Mouse (Mus musculus): ENCODE measurements around the gene Kiss1r.
"Not testable (repeated sequence)": the region's sequence is repeated elsewhere in the genome, so short reads cannot be mapped to it uniquely, and the experiment has no call there.

Gene Kiss1r

DNA sequence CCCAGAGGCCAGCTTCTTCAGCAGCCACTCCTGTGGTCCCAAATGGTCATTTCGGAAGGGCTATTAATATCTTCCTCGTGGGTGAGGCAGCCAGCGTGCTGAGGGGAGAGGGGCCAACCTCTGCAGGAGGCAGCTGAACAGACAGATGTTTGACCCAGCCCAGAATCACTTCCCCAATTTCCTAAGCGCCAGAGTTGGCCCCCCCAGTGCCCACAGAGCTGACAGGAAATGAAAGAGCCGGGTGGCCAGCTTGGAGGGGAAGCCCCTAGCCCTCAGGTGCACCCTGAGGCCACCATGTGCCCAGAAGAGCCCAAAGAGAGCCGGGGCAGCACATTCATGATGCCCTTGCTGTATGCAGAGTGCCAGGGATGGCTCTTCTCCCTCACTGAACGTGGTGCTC lies 24.0 kb downstream of the Kiss1r start:
- no peak for DNase-seq (ENCODE audit: low spot score)

- DNase-seq (ENCODE audit: low spot score): no peak
Measured at GRCm38 (mm10) chr10:79942988-79943387, 26.2 kb downstream of the Kiss1r start.

DNA sequence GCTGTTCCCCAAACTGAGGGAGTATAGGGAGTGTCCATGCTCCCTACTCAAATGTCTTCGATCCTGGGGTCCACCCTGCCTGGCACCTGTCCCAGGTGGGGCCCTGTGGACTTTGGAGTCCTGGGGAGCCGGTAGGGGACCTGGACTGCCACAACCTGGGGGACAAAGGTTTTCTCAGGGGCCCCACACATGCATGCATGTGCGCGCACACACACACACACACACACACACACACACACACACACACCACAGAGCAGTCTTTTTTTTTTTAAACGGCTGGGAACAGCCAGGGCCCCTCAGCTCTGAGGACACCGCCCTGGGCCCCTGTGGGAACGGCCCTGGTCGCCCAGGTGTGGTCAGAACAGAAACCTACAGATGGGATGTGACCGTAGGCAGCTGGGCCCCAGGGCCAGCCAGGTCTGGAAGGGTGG lies 26.7 kb downstream of the Kiss1r start:
- DNase-seq (ENCODE audit: low spot score): no peak

DNA sequence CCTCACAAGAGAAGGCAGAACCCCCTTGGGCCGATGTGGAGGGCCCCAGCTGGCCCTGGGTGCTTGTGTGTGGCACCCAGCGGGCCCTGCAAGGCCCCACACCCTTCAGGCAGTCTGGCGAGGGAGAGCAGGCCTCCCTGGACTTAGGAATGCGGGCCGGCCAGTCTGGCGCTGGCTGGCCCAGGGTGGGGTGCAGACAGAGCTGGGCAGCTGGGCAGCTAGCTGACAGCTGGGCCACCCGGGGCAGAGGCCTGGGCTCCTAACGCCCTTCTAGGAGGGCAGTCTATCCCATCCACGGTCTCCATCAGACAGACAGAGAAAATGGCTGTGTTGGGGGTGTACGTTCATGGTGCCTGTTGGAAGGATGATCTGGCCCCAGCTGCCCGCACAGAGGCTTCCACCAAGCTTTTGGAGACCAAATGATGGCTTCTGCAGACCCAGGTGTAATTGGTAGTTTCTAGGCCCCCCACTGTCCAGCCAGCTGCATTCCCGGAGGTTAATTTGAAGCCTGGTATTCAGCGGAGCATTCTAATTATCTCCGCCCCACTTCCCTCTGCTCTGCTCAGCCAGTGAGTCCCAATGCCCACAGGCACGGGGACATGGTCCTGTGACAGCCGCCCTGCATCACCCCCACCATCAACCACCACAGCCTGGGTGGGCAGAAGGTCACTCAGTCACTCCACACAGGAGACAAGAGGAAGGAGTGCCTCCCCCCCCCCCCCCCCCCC lies 28.9 kb downstream of the Kiss1r start:
- no peak for DNase-seq (ENCODE audit: low spot score)

DNA sequence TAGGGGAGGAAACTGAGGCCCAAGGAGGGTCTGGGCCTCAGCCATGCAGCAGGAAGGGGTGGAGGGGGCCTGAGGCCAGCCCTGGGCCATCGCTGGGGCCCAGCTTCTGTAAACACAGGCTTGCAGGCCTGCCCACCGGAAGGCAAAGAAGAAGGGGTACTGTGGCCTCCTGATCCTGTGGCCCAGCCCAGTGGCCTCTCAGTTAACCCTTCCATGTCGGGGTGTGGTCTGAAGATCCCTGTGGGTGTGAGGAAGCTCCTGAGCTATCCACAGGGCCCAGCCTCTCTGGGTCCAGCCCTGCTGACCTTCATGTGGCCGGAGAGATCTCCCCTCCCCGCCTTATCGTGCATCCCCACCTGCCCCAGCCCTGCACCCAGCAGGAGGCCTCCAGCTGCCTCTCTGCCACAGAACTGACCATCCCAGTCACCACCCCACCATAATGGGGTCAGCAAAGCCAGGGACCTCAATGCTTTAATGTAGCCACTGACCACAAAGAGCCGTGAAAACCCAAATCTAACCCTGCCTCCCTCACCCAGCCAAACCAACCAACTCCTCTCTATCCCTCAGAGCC lies 30.1 kb downstream of the Kiss1r start:
- no peak for DNase-seq (ENCODE audit: low spot score)

- no peak for DNase-seq (ENCODE audit: low spot score)
Measured at GRCm38 (mm10) chr10:79947502-79947901, 30.7 kb downstream of the Kiss1r start.

- no peak for DNase-seq (ENCODE audit: low spot score)
Measured at GRCm38 (mm10) chr10:79949873-79950272, 33.1 kb downstream of the Kiss1r start.

DNA sequence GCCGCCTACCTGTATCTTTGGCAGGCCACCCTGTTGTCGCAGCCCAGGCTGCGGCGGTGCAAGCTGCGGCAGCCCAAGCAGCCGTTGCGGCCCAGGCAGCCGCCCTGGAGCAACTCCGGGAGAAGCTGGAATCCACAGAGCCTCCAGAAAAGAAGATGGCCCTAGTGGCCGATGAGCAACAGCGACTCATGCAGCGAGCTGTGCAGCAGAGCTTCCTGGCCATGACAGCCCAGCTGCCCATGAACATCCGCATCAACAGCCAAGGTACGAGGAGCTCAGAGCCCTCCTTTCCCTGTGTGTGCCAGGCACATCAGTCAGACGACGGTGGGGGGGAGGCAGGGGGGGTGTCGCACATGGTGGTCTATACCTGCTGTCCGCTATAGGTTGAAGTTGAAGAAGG lies 33.9 kb downstream of the Kiss1r start:
- no peak for DNase-seq (ENCODE audit: low spot score)

DNA sequence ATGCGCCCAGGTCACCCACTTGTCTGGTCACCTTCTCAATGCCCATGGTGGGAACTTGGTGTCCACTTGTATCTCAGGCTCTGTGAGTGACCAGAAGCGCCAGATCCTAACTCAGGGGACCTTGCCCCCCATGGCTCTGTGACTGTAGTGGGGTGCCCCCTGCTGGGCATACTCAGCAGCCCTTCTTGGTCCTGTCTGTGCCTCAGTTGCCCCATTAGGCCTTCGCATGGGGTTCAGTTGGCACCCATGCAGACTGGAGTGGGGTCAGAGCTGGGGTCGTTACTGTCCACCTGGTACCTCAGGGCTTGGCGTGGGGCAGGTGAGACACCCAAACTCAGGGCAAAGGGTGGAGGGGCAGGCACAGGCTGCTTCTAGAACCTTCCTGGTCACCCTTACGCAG lies 37.2 kb downstream of the Kiss1r start:
- no peak for DNase-seq (ENCODE audit: low spot score)

- DNase-seq (ENCODE audit: low spot score): no peak
Measured at GRCm38 (mm10) chr10:79955691-79956090, 38.9 kb downstream of the Kiss1r start.

- no peak for DNase-seq (ENCODE audit: low spot score)
Measured at GRCm38 (mm10) chr10:79956643-79957154, 39.9 kb downstream of the Kiss1r start.

DNA sequence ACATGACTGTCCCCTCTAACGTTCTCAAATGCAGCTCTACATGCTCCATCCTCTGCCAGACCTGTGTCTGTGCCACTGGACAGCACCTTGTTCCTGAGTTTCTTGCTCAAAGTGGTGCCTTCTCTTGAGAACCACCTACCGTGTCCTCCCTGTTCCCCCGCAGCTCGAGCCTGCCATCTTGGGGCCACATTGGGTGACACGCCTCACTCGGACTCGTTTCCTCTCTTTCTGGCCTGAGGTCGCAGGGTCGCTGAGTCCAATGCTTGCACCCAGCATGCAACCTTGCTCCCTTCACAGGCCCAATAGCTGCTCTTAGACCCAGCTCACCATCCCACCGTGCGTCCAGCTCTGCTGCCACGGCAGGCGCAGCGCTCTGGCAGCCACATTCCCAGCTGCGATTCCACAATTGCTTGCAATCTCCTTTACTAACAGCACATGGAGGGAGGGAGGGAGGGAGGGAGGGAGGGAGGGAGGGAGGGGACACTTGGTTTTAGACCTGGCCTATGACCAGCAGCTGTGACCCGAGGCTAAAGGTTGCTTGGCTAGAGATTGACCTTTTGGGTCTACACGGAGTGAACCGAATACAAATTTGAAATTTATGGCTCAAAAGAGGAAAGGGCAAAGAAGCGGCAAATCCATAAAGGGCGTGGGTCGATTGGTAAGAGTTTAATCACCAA lies 41.5 kb downstream of the Kiss1r start:
- DNase-seq (ENCODE audit: low spot score): peak; percentile 64

DNA sequence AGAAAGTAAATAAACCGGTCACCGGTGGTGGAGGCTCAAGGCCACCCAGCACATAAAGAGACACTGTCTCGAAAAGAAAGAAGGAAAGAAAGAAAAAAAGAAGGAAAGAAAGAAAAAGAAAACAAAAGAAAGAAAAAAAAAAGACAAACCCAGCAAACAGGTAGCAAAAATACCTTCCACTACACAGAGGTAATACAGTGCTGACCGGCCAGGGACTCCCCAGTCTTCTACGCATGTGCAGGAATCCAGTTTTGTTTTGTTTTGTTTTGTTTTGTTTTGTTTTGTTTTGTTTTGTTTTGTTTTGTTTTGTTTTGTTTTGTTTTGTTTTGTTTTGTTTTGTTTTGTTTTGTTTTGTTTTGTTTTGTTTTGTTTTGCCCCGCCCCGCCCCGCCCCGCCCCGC lies 42.6 kb downstream of the Kiss1r start:
- DNase-seq (ENCODE audit: low spot score): not testable (repeated sequence)

DNA sequence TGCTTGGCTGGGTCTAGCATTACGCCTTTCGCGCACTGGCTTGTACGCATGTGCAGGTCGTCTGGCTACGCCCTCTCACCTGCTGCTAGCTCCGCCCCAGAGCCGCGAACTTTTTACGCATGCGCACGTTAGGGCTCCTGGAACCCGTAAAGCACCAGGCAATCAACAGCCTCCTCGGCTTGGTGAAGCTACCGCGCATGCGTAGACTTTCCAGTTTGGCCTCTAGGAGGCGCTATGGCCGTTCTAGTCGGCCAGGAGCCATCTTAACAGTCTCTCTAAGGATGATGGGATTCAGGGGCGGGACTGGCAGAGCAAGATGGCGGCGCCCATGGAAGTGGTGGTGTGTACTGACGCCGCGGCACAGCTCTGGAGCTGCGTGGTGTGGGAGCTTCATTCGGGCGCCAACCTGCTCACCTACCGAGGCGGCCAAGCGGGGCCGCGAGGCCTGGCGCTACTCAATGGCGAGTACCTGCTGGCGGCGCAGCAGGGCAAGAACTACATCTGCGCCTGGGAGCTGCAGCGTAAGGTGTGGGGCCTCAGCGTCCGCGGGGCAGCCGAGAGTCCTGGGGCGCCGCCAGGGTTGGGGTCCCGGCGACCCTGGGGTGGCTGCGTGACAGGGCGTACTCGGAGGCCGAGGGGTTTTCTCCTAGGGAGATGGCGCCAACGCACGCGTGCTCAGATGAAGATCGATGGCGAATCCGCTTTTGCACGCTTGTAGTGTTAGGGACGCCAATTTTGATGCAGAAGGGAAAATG lies 43.3 kb downstream of the Kiss1r start, which contains the start of gene Wdr18:
Gene Wdr18, plus strand, starts transcription at position 306 of the 755 bp plus-strand sequence.
- peak; percentile 99 for DNase-seq (ENCODE audit: low spot score)

DNA sequence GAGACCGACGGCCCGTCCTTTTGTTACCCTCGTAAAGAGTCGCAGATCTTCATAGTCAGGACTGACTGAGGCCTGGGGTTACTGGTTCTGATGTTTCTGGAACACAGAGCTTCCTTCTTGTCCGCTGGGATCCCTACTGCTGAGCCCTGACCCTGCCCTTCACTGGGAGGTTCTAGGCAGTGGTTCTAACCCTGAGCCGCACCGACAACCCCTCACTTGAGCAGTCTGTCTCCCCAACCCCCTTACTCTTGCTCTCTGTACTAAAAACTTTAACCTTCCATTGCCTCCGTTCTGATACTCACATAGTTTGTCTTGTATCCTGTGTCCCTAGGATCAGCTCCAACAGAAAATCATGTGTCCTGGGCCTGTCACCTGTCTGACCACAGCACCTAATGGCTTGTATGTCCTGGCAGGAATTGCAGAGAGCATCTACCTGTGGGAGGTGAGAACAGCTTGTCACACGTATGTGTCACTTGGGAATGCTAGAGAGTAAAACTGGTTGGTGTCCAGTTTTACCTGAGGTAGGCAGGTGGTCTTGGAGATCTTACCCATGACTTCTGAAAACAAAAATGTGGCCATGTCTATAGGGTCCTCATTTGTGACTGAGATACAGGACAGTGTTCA lies 44.0 kb downstream of the Kiss1r start:
- no peak for DNase-seq (ENCODE audit: low spot score)

DNA sequence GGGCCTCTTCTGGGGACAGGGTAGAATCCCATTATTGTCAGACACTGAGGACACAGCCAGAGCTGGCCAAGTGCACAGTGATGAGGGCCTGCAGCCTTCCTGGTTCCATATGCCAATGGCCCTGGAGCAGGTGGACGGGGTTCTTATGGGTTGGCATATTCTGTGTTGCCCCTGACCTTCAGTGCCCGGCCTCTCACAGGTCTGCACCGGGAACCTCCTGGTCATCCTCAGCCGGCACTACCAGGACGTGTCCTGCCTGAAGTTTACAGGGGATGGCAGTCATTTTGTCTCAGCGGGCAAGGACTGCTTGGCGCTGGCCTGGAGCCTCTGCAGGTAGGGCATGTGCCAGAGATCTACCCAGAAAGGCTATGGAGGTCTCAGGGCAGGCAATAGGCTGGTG lies 48.0 kb downstream of the Kiss1r start:
- DNase-seq (ENCODE audit: low spot score): no peak

- no peak for DNase-seq (ENCODE audit: low spot score)
Measured at GRCm38 (mm10) chr10:79965325-79965724, 48.6 kb downstream of the Kiss1r start.

- DNase-seq (ENCODE audit: low spot score): no peak
Measured at GRCm38 (mm10) chr10:79966886-79967400, 50.2 kb downstream of the Kiss1r start.

DNA sequence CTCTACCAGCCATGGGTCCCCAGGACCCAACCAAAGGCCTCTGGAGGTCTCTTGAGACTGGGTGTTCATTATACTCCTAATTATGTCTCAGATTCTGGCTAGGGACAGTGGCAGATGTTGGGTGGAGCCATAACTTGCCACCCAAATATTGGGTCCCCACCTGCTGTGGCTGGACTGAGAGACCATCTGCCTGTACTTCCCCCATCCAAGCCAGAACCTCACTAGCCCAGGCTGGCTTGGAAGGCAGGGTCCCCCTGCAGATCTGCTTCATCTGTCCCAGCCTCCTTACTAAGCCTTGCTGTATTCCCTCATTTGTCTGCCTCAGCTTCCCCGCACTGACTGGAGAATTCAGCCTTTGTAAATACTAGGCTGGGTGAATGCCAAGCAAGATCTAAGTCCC lies 51.4 kb downstream of the Kiss1r start:
- no peak for DNase-seq (ENCODE audit: low spot score)

- DNase-seq (ENCODE audit: low spot score): no peak
Measured at GRCm38 (mm10) chr10:79969124-79969568, 52.4 kb downstream of the Kiss1r start.

DNA sequence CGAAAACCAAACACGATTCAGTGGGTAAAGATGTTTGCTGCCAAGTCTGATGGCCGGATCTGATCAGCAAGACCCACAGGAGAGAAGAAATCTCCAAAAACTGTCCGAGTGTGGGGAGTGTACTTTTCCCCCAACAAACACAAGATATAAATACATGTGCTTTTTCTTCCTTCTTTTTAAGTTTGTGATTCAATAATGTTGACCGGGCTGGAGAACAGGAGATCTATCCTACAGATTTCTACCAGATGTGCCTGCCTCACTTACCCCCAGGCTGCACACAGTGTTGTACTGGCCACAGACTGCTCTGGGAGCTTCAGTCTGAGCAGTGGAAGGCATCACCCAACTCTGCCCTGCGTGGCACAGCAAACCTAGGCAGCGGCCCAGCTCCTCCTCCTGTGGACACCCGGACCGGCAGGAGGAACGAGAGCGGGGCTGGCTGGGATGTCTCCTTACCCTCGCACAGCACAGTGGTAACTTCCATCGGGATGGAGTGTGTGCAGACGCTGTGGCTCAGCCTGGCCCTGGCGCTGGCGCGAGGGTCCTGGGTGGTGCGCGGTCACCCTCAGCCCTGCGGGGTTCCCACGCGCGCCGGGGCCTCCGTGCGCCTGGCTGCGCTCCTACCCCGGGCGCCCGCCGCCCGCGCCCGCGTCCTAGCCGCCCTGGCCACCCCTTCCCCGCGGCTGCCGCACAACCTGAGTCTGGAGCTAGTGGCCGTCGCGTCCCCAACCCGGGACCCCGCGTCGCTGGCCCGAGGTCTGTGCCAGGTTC lies 53.8 kb downstream of the Kiss1r start, which contains the start of gene Grin3b:
Gene Grin3b, plus strand, starts transcription at position 301 of the 768 bp plus-strand sequence.
- DNase-seq (ENCODE audit: low spot score): no peak

Measured in layer of hippocampus, adult 9-10 months (tissue).